In the genomic region with DNA sequence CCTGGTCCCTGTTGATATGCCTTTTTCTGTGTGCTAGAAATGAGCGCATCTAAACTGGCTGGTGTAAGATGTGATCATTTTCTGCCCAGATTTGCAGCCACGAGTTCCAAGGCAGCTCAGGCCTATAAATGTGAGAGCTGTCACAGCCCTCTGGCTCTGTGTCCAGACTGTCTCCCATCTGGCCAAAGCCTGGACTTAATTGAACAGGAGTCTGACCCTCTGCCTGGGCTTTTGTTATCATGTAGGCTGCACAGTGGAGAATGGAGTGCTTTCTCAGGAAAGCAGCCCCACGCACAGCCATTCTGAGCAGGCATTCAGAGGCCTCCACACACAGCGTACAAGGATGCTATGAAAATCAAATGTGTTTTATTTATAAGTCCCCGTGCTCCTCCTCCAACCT, we compare ENCODE assay signal across 10 mouse cellular contexts.
DNase-seq lines count a peak whose midpoint lies in the region; ATAC-seq lines count a peak whose summit lies in the region.
"Had no signal": no experiment of that assay in that cellular context is flagged by ENCODE, and none has a peak within 500 bp of the region (broad histone marks: within the 10 kb centered on the region; RNA-seq: fewer than 3 reads in every experiment).

No protein-coding gene starts in this region.

- no peaks in the 10 kb centered on the region for H3K36me3 ChIP-seq in hindbrain, embryonic 11.5 days (ENCODE audit: control insufficient read depth, insufficient read depth, low read length)
- no peaks in the 10 kb centered on the region for H3K36me3 ChIP-seq in neural tube, embryonic 13.5 days

- intact Hi-C loops in left cerebral cortex, postnatal 25 days (cut with DNase I): no loop called here

- no peaks in the 10 kb centered on the region for H3K27me3 ChIP-seq in hindbrain, embryonic 11.5 days (ENCODE audit: control insufficient read depth, insufficient read depth, low read length)
- H3K27me3 ChIP-seq in neural tube, embryonic 13.5 days: no peaks in the 10 kb centered on the region

- peak; percentile 2 to 47 for DNase-seq in left cerebral cortex, postnatal 25 days (ENCODE audit: low spot score in 2 of 2)
- no peak for DNase-seq in left cerebral cortex, adult 9 months (ENCODE audit: low spot score in 2 of 2)
- peak; percentile 3 for DNase-seq in cerebellum, adult 9-10 months
- DNase-seq in hindbrain, embryonic 11.5 days (ENCODE audit: low spot score): peak; percentile 19
- DNase-seq in T-cell, adult 2 months (ENCODE audit: low spot score): no peak
- no peak for DNase-seq in thymus, postnatal 4 days
- DNase-seq in adrenal gland, postnatal 4 days (ENCODE audit: low spot score in 2 of 2): no peak

- H3K9me3 ChIP-seq in hindbrain, embryonic 11.5 days (ENCODE audit: control insufficient read depth, low read length): no peaks in the 10 kb centered on the region
- no peaks in the 10 kb centered on the region for H3K9me3 ChIP-seq in neural tube, embryonic 13.5 days

- peak; percentile 44 for ATAC-seq in hindbrain, embryonic 11.5 days (ENCODE audit: low FRiP score)
- ATAC-seq in neural tube, embryonic 13.5 days (ENCODE audit: low read depth): peak; percentile 65; the same call in 1 of the 2 replicates
- ATAC-seq: CD4-positive, CD25-positive, alpha-beta regulatory T cell, adult 4 months had no signal

- 73% methylated on average over 5 of the region's 5 CpGs for WGBS in hindbrain, embryonic 11.5 days
- WGBS in neural tube, embryonic 13.5 days: 63% methylated on average over 5 of the region's 5 CpGs

- no peak overlapping the region for H3K9ac ChIP-seq in hindbrain, embryonic 11.5 days (ENCODE audit: low read depth, low read length)
- H3K9ac ChIP-seq in neural tube, embryonic 13.5 days: no peak overlapping the region

- no peaks in the 10 kb centered on the region for H3K4me1 ChIP-seq in hindbrain, embryonic 11.5 days (replicated peaks; ENCODE audit: control insufficient read depth, insufficient read depth, low read length)
- peaks cover 5% of the 10 kb centered on the region; the same call in 1 of the 2 replicates for H3K4me1 ChIP-seq in neural tube, embryonic 13.5 days (replicated peaks)

- H3K4me3 ChIP-seq in hindbrain, embryonic 11.5 days (ENCODE audit: low read depth, low read length): no peak overlapping the region
- no peak overlapping the region for H3K4me3 ChIP-seq in neural tube, embryonic 13.5 days

- H3K4me2 ChIP-seq in hindbrain, embryonic 11.5 days (replicated peaks; ENCODE audit: low read depth, low read length): no peak overlapping the region
- no peak overlapping the region for H3K4me2 ChIP-seq in neural tube, embryonic 13.5 days

- H3K27ac ChIP-seq in hindbrain, embryonic 11.5 days (ENCODE audit: low read depth, low read length): no peak overlapping the region
- H3K27ac ChIP-seq in neural tube, embryonic 13.5 days (replicated peaks): peak overlapping the region; percentile 69
- H3K27ac ChIP-seq: kidney, postnatal 0 days had no signal

Comparison
In these comparisons a context has a peak if more than half of its experiments do, and no peak if none do; other contexts are left out.
1. DNase-seq: peak in left cerebral cortex, postnatal 25 days (2 of 2), cerebellum, adult 9-10 months (single experiment) and hindbrain, embryonic 11.5 days (single experiment); none in left cerebral cortex, adult 9 months (0 of 2), T-cell, adult 2 months (single experiment), thymus, postnatal 4 days (single experiment) and adrenal gland, postnatal 4 days (0 of 2).